Mouse (Mus musculus): ENCODE data around the gene Tnfrsf1b.

The Tnfrsf1b gene

DNA sequence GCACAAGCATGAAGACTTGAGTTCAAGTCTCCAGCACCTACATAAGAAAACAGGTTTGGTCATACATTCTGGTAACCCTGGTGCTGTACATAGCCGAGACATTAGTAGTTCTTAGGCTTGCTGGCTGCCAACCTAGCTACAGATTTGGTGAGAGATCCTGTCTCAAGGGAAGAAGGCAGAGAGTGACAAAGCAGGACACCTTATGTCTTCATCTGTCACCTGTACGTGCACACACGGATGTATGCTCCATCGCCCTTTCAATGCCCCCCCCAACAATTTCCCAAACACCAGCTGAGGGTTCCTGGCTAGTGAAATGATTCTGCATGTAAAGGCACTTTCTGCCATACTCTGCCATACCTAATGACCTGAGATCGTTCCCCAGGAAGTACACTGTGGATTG is 9.5 kb upstream of the Tnfrsf1b start:
- no peak for DNase-seq (ENCODE audit: low spot score)

DNA sequence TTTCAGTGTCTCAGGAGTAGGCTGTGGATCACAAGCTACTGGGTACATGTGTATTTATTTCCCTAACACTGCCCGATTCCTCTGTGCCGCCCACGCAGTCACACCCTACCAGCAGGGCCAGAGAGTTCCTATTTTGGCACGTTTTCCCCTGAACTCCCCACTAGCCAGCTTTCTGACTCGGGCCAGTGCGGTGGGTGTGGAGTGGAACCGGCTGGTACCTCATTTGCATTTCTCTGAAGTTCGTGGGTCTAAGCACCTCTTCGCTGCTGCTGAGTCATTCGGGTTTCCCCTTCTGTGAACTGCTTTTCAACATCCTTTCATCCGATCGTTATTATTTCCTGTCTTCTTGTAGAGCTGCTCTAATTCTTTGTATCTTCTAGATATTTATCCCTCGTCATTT is 7.7 kb upstream of the Tnfrsf1b start:
- peak; percentile 11 for DNase-seq (ENCODE audit: low spot score)

DNA sequence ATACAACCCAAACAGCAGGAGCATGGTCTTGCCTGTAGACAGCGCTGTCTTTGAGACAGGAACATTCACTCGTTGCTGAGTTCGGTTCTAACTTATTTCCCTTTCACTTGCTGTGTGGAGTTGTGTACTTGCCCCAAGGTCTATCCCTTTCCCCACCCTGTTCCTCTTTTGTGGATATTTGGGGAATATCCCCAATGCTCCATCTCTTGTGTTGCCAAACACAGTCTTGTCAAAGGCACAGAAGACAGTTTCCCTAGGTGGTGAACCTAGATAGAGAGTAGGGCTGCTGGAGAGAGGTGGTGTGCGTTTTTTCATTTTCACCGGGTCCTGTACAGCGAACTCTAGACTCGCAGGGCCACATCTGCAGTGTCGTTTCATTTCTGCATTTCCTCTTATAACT is 5.9 kb upstream of the Tnfrsf1b start:
- no peak for DNase-seq (ENCODE audit: low spot score)

- DNase-seq (ENCODE audit: low spot score) = no peak
Observed at GRCm38 (mm10) chr4:145251546-145251945, 4.9 kb upstream of the Tnfrsf1b start.

DNA sequence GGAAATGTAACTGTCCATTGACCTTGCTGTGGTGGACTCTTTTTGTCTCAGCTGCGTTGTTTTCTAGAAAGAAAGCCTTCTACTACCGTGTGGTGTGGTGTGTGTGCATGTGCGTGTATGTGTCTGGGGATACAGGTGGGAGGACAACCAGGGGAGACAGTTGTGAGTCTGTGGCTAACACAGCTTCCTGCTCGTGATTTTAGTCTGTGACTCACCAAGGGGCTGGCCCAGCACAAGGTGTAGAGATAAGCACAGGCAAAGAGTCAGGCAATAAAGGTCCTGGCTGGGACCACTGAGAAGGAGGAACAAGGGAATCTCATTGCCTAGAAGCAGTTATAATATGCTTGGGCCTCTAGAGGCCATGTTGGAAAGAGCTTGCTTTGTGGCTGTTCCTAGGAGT is 3.3 kb upstream of the Tnfrsf1b start:
- DNase-seq (ENCODE audit: low spot score) = no peak

GRCm38 (mm10) chr4:145247556-145247955 is 886 bp upstream of the Tnfrsf1b start:
- no peak for DNase-seq (ENCODE audit: low spot score)

GRCm38 (mm10) chr4:145245581-145245980 is 1.1 kb downstream of the Tnfrsf1b start:
- DNase-seq (ENCODE audit: low spot score) = no peak

DNA sequence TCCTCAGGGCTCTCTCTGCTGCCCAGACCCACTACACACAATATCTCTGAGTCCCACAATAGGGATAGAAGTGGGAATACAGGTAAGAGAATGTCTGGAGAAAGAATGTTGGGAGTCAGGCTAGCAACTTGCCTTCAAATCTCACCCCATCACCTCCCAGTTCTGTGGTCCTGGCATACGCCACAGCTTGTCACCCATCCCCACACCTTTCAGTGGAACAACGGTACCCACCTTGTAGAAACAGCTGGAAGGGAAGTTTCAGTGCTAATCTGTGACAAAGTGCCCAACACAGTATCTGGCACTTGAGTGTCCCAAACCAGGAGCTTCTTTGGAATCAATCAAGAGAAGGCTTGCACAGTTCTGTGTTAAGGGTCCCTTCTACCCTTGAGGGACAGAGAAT is 2.0 kb downstream of the Tnfrsf1b start:
- no peak for DNase-seq (ENCODE audit: low spot score)

DNA sequence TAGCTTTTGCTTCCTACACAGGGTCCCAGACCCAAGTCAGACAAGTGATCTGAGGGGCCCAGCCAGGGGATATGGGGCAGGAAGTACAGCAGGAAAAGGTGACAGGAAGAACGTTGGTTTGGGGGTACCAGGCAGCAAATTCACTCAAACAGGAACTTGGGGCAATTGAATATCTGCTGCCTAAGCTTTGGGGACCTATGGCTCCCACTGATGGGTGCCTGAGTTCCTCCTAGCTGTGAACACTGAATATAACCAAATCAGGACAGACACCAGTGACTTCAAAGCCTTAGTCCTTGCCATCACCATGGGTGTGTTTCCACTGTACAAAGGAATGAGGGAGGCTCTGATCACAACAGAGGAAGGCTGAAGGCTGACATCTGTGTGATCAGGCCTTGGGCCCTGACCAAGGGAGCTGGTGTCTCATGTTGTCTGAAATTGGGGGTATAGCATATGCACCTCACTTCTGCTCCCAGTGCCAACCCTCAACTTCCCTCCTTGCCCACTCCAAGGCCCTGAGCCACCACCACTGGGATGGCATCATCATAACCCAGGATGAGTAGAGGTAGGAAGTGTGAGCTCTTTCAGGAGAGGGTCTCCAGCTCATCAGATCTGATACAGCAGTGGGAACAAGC is 3.8 kb downstream of the Tnfrsf1b start:
- no peak for DNase-seq (ENCODE audit: low spot score)

- DNase-seq (ENCODE audit: low spot score) = no peak
Observed at GRCm38 (mm10) chr4:145240723-145241231, 5.9 kb downstream of the Tnfrsf1b start.

GRCm38 (mm10) chr4:145239049-145239830 is 7.4 kb downstream of the Tnfrsf1b start:
- DNase-seq (ENCODE audit: low spot score) = peak; percentile 38

GRCm38 (mm10) chr4:145236027-145236426 is 10.6 kb downstream of the Tnfrsf1b start:
- DNase-seq (ENCODE audit: low spot score) = no peak

DNA sequence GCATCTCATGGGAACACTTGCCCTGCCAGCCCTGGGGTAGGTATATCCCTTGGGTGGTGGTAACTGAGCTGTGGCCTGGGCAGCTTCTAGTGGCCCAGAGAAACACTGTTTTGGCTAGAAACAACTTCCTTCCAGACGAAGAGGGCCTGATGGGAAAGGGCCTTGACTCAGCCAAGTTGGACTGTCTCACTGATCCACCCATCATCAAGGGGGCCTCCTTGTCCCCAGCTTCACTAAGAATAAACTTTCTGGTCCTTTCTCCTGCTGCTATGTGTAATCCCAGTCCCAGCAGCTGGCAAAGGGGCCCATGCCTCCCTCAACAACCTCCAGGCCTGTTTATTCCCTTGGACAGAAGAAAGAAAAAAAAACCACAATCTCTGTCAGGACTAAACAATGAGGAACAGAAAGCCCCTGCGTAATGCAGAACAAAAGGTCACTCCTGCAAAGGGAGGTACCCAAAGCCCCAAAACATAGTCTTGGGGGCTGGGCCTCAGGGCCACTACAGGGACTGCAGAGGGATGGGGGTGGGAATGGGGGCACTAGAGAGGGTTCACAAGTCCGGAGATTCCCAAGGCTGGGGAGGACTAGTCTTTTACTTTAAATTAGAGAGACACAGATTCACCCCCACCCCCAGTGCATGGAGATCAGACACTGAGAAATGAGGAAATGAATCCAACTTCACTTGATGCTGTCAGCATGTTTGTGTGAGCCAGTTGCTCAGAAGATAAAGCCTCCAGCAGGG is 13.0 kb downstream of the Tnfrsf1b start:
- DNase-seq (ENCODE audit: low spot score) = no peak

DNA sequence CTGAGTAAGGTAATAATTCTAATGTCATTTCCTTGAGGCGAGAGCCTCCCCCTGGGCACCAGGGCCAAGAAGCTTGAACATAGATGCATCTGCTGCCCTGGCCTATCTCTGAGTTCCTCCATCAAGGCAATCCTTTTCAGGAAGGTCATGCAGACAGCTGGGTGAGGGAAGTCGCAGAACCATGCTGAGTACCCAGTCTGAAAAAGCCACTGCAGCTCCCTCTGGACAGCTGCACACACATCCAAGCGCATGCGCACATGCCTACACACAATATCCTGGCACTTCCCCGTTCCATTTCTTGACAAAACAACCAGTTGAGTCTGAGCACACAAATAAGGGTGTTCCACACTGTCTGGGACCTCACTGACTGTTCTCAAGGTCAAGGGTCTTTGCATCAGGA is 14.9 kb downstream of the Tnfrsf1b start:
- no peak for DNase-seq (ENCODE audit: low spot score)

- no peak for DNase-seq (ENCODE audit: low spot score)
Observed at GRCm38 (mm10) chr4:145230647-145231046, 16.0 kb downstream of the Tnfrsf1b start.

DNA sequence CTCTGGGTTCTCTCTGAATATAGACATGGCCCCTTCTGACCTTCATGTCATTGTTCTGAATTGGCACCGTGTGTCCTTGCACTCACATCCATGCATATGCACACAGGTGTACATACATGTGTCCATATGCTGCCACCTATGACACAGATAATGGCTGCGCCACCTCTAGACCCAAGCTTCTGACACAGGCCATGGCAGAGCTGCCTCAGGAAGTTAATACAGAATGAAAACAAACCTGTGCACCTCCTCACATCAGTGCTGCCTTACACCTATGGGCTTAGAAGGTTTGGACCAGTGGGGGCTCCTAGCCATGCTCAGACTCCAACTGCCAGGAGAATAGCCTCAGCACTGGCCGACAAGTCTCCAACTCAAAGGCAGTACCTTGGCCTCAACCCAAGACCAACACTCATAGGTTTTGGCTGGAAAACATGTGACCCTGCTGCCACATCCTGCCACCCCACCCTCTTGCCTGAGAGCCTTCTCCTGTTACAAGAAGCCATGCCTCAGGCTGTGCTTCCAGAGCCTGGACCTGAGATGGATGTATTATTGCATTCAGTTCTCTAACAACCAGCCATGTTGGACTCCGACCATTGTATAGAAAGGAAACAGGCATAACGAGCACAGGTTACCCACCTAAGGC is 17.0 kb downstream of the Tnfrsf1b start:
- no peak for DNase-seq (ENCODE audit: low spot score)

DNA sequence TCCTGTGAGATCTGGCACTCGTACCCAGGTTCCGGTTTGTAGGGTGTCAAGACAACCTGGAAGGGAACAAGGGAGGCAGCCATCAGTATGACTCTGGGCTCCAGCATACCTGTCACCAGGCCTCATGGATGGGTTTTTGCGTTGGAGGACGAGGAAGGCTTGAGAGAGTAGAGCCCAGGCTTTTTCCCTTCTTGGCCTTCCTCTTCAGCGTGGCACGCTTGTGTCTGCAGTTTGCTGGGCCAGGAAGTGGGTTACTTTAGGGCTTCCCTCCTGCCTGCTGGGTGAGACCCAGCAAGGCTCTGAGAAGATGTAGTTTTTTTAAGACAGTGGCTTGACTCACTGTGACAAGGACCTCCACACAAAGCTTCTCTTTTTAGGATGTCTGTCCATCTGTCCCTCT is 17.6 kb downstream of the Tnfrsf1b start:
- no peak for DNase-seq (ENCODE audit: low spot score)

DNA sequence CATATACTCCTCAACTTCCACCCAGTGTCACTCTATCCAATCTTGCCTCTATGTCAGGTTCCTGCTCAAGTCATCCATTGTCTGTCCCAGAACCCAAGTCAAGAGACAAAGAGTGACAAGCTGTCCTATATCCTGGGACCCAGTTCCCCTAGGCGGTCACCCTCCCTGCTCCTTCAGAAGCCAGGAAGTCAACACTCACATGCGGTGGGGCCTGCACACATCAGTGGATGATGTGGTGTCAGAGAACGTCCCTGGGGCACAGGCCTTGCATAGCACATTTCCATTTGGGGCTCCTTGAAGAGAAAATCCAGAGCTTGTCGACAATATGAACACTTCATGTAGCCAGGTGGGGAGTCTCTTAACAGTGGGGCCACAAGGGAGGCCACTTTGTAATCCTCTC is 22.1 kb downstream of the Tnfrsf1b start:
- no peak for DNase-seq (ENCODE audit: low spot score)

GRCm38 (mm10) chr4:145222064-145222463 is 24.6 kb downstream of the Tnfrsf1b start:
- DNase-seq (ENCODE audit: low spot score) = peak; percentile 24

- DNase-seq (ENCODE audit: low spot score) = no peak
Observed at GRCm38 (mm10) chr4:145221379-145221778, 25.3 kb downstream of the Tnfrsf1b start.

DNA sequence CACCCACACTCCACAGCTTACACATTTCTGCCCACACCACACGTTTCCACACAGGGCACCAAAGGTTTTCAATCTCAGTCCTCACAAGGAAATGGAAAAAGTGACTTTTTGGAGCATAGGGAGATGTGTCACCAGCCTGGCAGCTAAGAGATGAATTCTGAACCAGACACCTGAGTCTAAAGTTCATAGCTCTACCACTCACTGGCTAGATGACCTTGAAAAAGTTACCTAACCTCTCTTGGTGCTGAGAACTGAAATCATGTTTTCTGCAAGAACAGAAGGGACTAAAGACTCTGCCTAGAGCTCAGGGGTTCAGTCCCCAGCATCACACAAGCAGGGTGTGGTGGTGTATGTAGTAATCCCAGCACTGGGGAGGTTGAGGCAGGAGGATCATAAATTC is 26.7 kb downstream of the Tnfrsf1b start:
- DNase-seq (ENCODE audit: low spot score) = no peak

- DNase-seq (ENCODE audit: low spot score) = no peak
Observed at GRCm38 (mm10) chr4:145219240-145219985, 27.3 kb downstream of the Tnfrsf1b start.
